Mouse (Mus musculus) liver, postnatal 0 days (tissue): ENCODE data around the gene Nbea.

Source experiments
- CTCF ChIP-seq: sonication (generic); IDR thresholded peaks from 2 replicates; pipeline ENCODE4 v1.5.1; 2016; ENCODE audit warnings: antibody characterized with exemption, low read depth
- EP300 ChIP-seq: IDR thresholded peaks from 2 replicates; pipeline ENCODE4 v1.6.1; 2016; ENCODE audit warnings: antibody characterized with exemption, low read depth, mild to moderate bottlenecking

DNA sequence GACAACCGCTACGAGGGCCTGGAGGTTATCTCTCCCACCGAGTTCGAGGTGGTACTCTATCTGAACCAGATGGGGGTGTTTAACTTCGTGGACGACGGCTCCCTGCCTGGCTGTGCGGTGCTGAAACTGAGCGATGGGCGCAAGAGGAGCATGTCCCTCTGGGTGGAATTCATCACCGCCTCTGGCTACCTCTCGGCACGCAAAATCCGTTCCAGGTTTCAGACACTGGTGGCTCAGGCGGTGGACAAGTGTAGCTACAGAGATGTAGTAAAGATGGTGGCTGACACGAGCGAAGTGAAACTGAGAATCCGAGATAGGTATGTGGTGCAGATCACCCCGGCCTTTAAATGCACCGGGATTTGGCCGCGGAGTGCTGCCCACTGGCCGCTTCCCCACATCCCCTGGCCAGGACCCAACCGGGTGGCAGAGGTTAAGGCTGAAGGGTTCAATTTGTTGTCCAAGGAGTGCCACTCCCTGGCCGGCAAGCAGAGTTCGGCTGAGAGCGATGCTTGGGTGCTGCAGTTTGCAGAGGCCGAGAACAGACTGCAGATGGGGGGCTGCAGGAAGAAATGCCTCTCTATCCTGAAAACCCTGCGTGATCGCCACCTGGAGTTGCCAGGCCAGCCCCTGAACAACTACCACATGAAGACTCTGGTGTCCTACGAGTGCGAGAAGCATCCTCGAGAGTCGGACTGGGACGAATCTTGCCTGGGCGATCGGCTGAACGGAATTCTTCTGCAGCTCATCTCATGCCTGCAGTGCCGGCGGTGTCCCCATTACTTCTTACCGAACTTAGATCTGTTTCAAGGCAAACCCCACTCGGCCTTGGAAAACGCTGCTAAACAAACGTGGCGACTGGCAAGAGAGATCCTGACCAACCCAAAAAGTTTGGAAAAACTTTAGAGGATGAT, 400.1 kb downstream of the Nbea start:
- no peak for TF ChIP-seq CTCF
- no peak for TF ChIP-seq EP300
